Mouse (Mus musculus): Measurements from ENCODE around the gene Esp1. TPM values are rescaled to one million over a fixed set of nuclear protein-coding genes. Genes with fewer than 3 reads are reported as not detected.
"Not testable (repeated sequence)": the region's sequence is repeated elsewhere in the genome, so short reads cannot be mapped to it uniquely, and the experiment has no call there.

The Esp1 gene
- polyA plus RNA-seq (2012; fragmentation: generic; extraction: Trizol) = not detected
- long read RNA-seq, experiment 1 = 0 reads
- long read RNA-seq, experiment 2 = 0 reads

GRCm38 (mm10) chr17:40726820-40727219 lies at the start of gene Esp1:
Gene Esp1 (plus strand): TSS chr17:40727120.
- no peaks in the 10 kb centered on the region for H3K36me3 ChIP-seq (ENCODE audit: control insufficient read depth, insufficient read depth)
- TF ChIP-seq MAX (IDR thresholded peaks at IDR 0.05) = no peak
- no peak for TF ChIP-seq MYOG (IDR thresholded peaks at IDR 0.05; ENCODE audit: control insufficient read depth, extremely low read depth, insufficient read length)

GRCm38 (mm10) chr17:40716273-40716672 lies 10.6 kb upstream of the Esp1 start:
- H3K79me3 ChIP-seq (ENCODE audit: low read depth) = no peaks in the 10 kb centered on the region
- no peaks in the 10 kb centered on the region for H3K36me3 ChIP-seq (ENCODE audit: control insufficient read depth, insufficient read depth)
- TF ChIP-seq CTCF (IDR thresholded peaks at IDR 0.05; ENCODE audit: control insufficient read depth, insufficient read depth, insufficient read length) (no peak), FOSL1 (IDR thresholded peaks at IDR 0.05; ENCODE audit: insufficient read depth, low read length, poor library complexity, severe bottlenecking) (no peak), MYOD1 (IDR thresholded peaks at IDR 0.05; ENCODE audit: control insufficient read depth, insufficient read length, low read depth) (no peak), CEBPB (IDR thresholded peaks at IDR 0.05; ENCODE audit: low read depth) (no peak), MAX (IDR thresholded peaks at IDR 0.05) (no peak), USF1 (IDR thresholded peaks at IDR 0.05; ENCODE audit: low read depth) (no peak), MYOG (IDR thresholded peaks at IDR 0.05; ENCODE audit: control insufficient read depth, extremely low read depth, insufficient read length) (no peak)

More at GRCm38 (mm10) chr17:40726820-40727219, at the start of gene Esp1:
- Histone ChIP-seq H3K79me3 (ENCODE audit: low read depth) (no peaks in the 10 kb centered on the region), H3K27me3 (ENCODE audit: control insufficient read depth, insufficient read depth, insufficient read length) (no peaks in the 10 kb centered on the region), H3K79me2 (ENCODE audit: control insufficient read depth, insufficient read depth) (no peaks in the 10 kb centered on the region), H3K4me3 (ENCODE audit: insufficient read depth, poor library complexity, severe bottlenecking) (no peak within 1 kb of the TSS), H3ac (ENCODE audit: control insufficient read depth, insufficient read length, low read depth) (no peak within 1 kb of the TSS)

GRCm38 (mm10) chr17:40717055-40717454 lies 9.9 kb upstream of the Esp1 start:
- not testable (repeated sequence) for H3K27me3 ChIP-seq (ENCODE audit: control insufficient read depth, insufficient read depth, insufficient read length); H3ac ChIP-seq (ENCODE audit: control insufficient read depth, insufficient read length, low read depth); H3K79me2 ChIP-seq (ENCODE audit: control insufficient read depth, insufficient read depth); H3K4me3 ChIP-seq (ENCODE audit: insufficient read depth, poor library complexity, severe bottlenecking); H3K79me3 ChIP-seq (ENCODE audit: low read depth); H3K36me3 ChIP-seq (ENCODE audit: control insufficient read depth, insufficient read depth)

More at GRCm38 (mm10) chr17:40716273-40716672, 10.6 kb upstream of the Esp1 start:
- H3K79me2 ChIP-seq (ENCODE audit: control insufficient read depth, insufficient read depth) = no peaks in the 10 kb centered on the region
- H3K27me3 ChIP-seq (ENCODE audit: control insufficient read depth, insufficient read depth, insufficient read length) = no peaks in the 10 kb centered on the region
- H3K4me3 ChIP-seq (ENCODE audit: insufficient read depth, poor library complexity, severe bottlenecking) = no peak overlapping the region
- no peak overlapping the region for H3ac ChIP-seq (ENCODE audit: control insufficient read depth, insufficient read length, low read depth)

- Histone ChIP-seq H3K36me3 (ENCODE audit: control insufficient read depth, insufficient read depth) (no peaks in the 10 kb centered on the region), H3K79me3 (ENCODE audit: low read depth) (no peaks in the 10 kb centered on the region), H3K27me3 (ENCODE audit: control insufficient read depth, insufficient read depth, insufficient read length) (no peaks in the 10 kb centered on the region), H3ac (ENCODE audit: control insufficient read depth, insufficient read length, low read depth) (no peak overlapping the region), H3K4me3 (ENCODE audit: insufficient read depth, poor library complexity, severe bottlenecking) (no peak overlapping the region), H3K79me2 (ENCODE audit: control insufficient read depth, insufficient read depth) (no peaks in the 10 kb centered on the region)
- TF ChIP-seq USF1 (IDR thresholded peaks at IDR 0.05; ENCODE audit: low read depth) = no peak
- no peak for TF ChIP-seq MYOD1 (IDR thresholded peaks at IDR 0.05; ENCODE audit: control insufficient read depth, insufficient read length, low read depth)
- TF ChIP-seq CEBPB (IDR thresholded peaks at IDR 0.05; ENCODE audit: low read depth) = no peak
- no peak for TF ChIP-seq MYOG (IDR thresholded peaks at IDR 0.05; ENCODE audit: control insufficient read depth, extremely low read depth, insufficient read length)
- TF ChIP-seq MAX (IDR thresholded peaks at IDR 0.05) = no peak
- no peak for TF ChIP-seq FOSL1 (IDR thresholded peaks at IDR 0.05; ENCODE audit: insufficient read depth, low read length, poor library complexity, severe bottlenecking)
- TF ChIP-seq CTCF (IDR thresholded peaks at IDR 0.05; ENCODE audit: control insufficient read depth, insufficient read depth, insufficient read length) = no peak
These were observed 4.4 kb downstream of the Esp1 start for GRCm38 (mm10) chr17:40731296-40731695.

- no peaks in the 10 kb centered on the region for H3K27me3 ChIP-seq (ENCODE audit: control insufficient read depth, insufficient read depth, insufficient read length)
- TF ChIP-seq MYOD1 (IDR thresholded peaks at IDR 0.05; ENCODE audit: control insufficient read depth, insufficient read length, low read depth) = no peak
- no peaks in the 10 kb centered on the region for H3K36me3 ChIP-seq (ENCODE audit: control insufficient read depth, insufficient read depth)
These were observed 4.8 kb downstream of the Esp1 start for GRCm38 (mm10) chr17:40731724-40732123.

GRCm38 (mm10) chr17:40763662-40764061 lies 36.7 kb downstream of the Esp1 start:
- no peaks in the 10 kb centered on the region for H3K36me3 ChIP-seq (ENCODE audit: control insufficient read depth, insufficient read depth)

More at GRCm38 (mm10) chr17:40731724-40732123, 4.8 kb downstream of the Esp1 start:
- Histone ChIP-seq H3K79me3 (ENCODE audit: low read depth) (no peaks in the 10 kb centered on the region), H3K79me2 (ENCODE audit: control insufficient read depth, insufficient read depth) (no peaks in the 10 kb centered on the region), H3K4me3 (ENCODE audit: insufficient read depth, poor library complexity, severe bottlenecking) (no peak overlapping the region), H3ac (ENCODE audit: control insufficient read depth, insufficient read length, low read depth) (no peak overlapping the region)

More at GRCm38 (mm10) chr17:40763662-40764061, 36.7 kb downstream of the Esp1 start:
- Histone ChIP-seq H3ac (ENCODE audit: control insufficient read depth, insufficient read length, low read depth) (no peak overlapping the region), H3K4me3 (ENCODE audit: insufficient read depth, poor library complexity, severe bottlenecking) (no peak overlapping the region), H3K79me3 (ENCODE audit: low read depth) (no peaks in the 10 kb centered on the region), H3K79me2 (ENCODE audit: control insufficient read depth, insufficient read depth) (no peaks in the 10 kb centered on the region), H3K27me3 (ENCODE audit: control insufficient read depth, insufficient read depth, insufficient read length) (no peaks in the 10 kb centered on the region)
- TF ChIP-seq MYOG (IDR thresholded peaks at IDR 0.05; ENCODE audit: control insufficient read depth, extremely low read depth, insufficient read length) (no peak), MYOD1 (IDR thresholded peaks at IDR 0.05; ENCODE audit: control insufficient read depth, insufficient read length, low read depth) (no peak), MAX (IDR thresholded peaks at IDR 0.05) (no peak)

All from C2C12 (cell line).